Mouse (Mus musculus): Measurements from ENCODE around the gene Cfap73. TPM values are rescaled to one million over a fixed set of nuclear protein-coding genes. Genes with fewer than 3 reads are reported as not detected.

The Cfap73 gene
- polyA plus RNA-seq, 2 experiments = not detected

DNA sequence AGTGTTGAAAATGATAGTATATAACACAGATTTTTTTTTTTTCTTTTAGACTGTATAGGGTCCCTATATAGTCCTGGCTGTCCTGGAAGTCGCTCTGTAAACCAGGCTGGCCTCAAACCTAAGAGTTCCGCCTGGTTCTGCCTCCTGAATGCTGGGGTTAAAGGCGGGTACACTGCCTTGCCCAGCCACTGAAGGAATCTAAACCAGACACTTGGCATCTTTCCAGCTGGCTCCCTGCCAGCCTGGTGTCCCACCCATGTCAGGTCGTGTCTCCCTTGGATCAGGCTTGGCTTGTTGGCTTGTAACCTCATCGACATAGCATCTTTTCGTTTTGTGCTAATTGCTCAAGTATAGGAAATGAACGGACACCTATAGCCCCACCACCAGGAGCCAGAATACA lies 5.4 kb downstream of the Cfap73 start:
- Histone ChIP-seq H3K4me3 (ENCODE audit: insufficient read depth in 1 of 2, low read depth in 2 of 2, low read length in 2 of 2) (no peak overlapping the region), H3K9me3 (ENCODE audit: control insufficient read depth, low read length) (peaks cover 3% of the 10 kb centered on the region), H3K27me3 (ENCODE audit: control insufficient read depth, insufficient read depth, low read length) (peaks cover 7% of the 10 kb centered on the region), H3K36me3 (replicated peaks; ENCODE audit: control insufficient read depth, insufficient read depth, low read depth) (no peaks in the 10 kb centered on the region; the same call in none of the 2 replicates), H3K9ac (replicated peaks) (no peak overlapping the region), H3K4me1 (replicated peaks; ENCODE audit: control insufficient read depth in 2 of 2, insufficient read depth in 2 of 2, low read length in 1 of 2) (no peaks in the 10 kb centered on the region), H3K27ac (no peak overlapping the region), H3K4me2 (ENCODE audit: low read depth) (no peak overlapping the region)
- 61% methylated on average over 7 of the region's 7 CpGs for WGBS (ENCODE audit: insufficient replicate concordance)
- TF ChIP-seq EP300 (IDR thresholded peaks at IDR 0.05; ENCODE audit: low read depth) (no peak), CTCF (IDR thresholded peaks at IDR 0.05; ENCODE audit: low read depth) (no peak)
- ATAC-seq (ENCODE audit: insufficient read depth) (no peak), DNase-seq (ENCODE audit: low read depth in 3 of 3, low spot score in 3 of 3) (no peak)

DNA sequence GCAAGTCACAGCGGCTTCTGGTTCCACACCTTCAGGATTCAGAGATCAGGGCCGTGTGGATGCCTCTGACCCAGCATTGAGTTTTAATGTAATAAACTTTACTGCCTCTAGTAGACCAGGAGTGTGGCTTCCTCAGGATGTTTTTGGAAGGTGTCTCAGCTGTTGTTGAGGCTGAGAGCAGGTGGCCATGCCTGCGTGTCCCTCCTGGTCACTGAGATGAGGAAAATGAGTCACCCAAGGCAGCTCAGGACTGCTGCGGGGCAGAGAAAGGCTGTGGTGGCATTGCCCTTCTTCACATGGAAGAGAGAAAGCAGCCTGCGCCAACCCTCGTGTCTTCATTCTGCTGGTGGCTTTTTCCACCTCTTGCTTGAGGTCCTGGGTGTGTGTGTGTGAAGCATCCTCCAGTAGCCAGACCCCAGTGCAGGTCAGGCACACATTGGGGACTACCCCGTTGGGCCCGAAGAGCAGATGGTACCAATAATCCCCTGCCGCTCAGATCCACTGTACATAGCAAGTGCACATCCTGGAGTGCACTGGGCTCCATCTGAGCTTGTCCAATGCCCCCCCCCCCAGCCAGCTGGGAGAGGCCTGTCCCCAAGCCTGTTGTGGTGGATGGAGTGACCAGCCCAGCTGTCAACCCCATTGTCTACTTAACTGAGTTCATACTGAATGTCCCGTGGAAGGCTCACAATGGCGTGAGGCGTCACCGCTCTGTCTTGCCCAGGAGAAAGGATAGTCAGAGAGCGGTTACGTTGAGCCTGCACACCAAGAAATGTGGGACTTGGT lies 6.3 kb downstream of the Cfap73 start:
- WGBS (ENCODE audit: insufficient replicate concordance) = 83% methylated on average over 15 of the region's 15 CpGs
- Histone ChIP-seq H3K4me2 (ENCODE audit: low read depth) (no peak overlapping the region), H3K27me3 (ENCODE audit: control insufficient read depth, insufficient read depth, low read length) (peaks cover 7% of the 10 kb centered on the region), H3K9ac (replicated peaks) (no peak overlapping the region), H3K27ac (no peak overlapping the region), H3K9me3 (ENCODE audit: control insufficient read depth, low read length) (peaks cover 3% of the 10 kb centered on the region), H3K4me3 (ENCODE audit: insufficient read depth in 1 of 2, low read depth in 2 of 2, low read length in 2 of 2) (no peak overlapping the region), H3K36me3 (replicated peaks; ENCODE audit: control insufficient read depth, insufficient read depth, low read depth) (peaks cover 5% of the 10 kb centered on the region), H3K4me1 (replicated peaks; ENCODE audit: control insufficient read depth in 2 of 2, insufficient read depth in 2 of 2, low read length in 1 of 2) (no peaks in the 10 kb centered on the region)
- DNase-seq (ENCODE audit: low read depth in 3 of 3, low spot score in 3 of 3) (no peak), ATAC-seq (ENCODE audit: insufficient read depth) (no peak)
- TF ChIP-seq CTCF (IDR thresholded peaks at IDR 0.05; ENCODE audit: low read depth) = no peak
- TF ChIP-seq EP300 (IDR thresholded peaks at IDR 0.05; ENCODE audit: low read depth) = no peak

DNA sequence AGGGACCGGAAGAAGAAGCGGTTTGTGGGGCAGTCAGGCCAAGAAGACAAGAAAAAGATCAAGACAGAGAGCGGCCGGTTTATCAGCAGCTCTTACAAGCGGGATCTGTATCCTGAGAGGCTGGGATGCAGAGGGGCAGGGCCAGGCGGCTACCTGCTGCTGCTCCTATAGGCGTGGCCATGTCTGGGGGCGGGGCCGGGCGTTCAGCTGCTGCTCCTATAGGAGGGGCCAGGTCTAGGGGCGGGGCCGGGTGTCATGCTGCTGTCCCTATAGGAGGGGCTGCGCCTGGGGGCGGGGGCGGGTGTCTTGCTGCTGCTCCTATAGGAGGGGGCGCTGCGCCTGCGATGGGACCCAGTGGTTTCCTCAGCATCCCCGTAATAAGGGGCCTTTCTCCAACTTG lies 7.6 kb downstream of the Cfap73 start:
- Histone ChIP-seq H3K4me1 (replicated peaks; ENCODE audit: control insufficient read depth in 2 of 2, insufficient read depth in 2 of 2, low read length in 1 of 2) (no peaks in the 10 kb centered on the region), H3K27me3 (ENCODE audit: control insufficient read depth, insufficient read depth, low read length) (peaks cover 7% of the 10 kb centered on the region), H3K4me3 (ENCODE audit: insufficient read depth in 1 of 2, low read depth in 2 of 2, low read length in 2 of 2) (no peak overlapping the region), H3K4me2 (ENCODE audit: low read depth) (no peak overlapping the region), H3K27ac (no peak overlapping the region), H3K9me3 (ENCODE audit: control insufficient read depth, low read length) (no peaks in the 10 kb centered on the region), H3K9ac (replicated peaks) (no peak overlapping the region), H3K36me3 (replicated peaks; ENCODE audit: control insufficient read depth, insufficient read depth, low read depth) (peaks cover 12% of the 10 kb centered on the region)
- WGBS (ENCODE audit: insufficient replicate concordance) = 53% methylated on average over 19 of the region's 19 CpGs
- ATAC-seq (ENCODE audit: insufficient read depth) (peak; percentile 61), DNase-seq (ENCODE audit: low read depth in 3 of 3, low spot score in 3 of 3) (no peak)
- no peak for TF ChIP-seq EP300 (IDR thresholded peaks at IDR 0.05; ENCODE audit: low read depth)
- no peak for TF ChIP-seq CTCF (IDR thresholded peaks at IDR 0.05; ENCODE audit: low read depth)

DNA sequence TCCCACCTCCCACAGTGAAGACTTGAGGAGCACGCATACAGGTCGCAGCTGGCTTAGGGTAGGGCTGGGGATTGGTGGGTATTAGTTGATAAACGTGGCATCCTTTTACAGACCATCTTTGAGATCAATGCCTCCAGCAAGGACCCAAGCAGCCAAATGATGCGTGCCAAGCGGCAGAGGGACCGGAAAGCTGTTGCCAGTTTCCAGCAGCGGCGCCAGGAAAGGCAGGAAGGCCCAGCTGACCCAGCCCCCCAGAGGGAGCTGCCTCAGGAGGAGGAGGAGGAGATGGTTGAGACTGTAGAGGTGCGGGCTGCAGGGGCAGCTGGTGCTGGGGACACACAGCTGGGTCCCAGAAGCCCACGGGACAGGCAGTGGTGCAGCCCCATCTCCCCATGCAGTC lies 9.6 kb downstream of the Cfap73 start:
- Histone ChIP-seq H3K9me3 (ENCODE audit: control insufficient read depth, low read length) (no peaks in the 10 kb centered on the region), H3K4me1 (replicated peaks; ENCODE audit: control insufficient read depth in 2 of 2, insufficient read depth in 2 of 2, low read length in 1 of 2) (no peaks in the 10 kb centered on the region), H3K27ac (no peak overlapping the region), H3K4me3 (ENCODE audit: insufficient read depth in 1 of 2, low read depth in 2 of 2, low read length in 2 of 2) (no peak overlapping the region), H3K36me3 (replicated peaks; ENCODE audit: control insufficient read depth, insufficient read depth, low read depth) (peaks cover 17% of the 10 kb centered on the region), H3K4me2 (ENCODE audit: low read depth) (no peak overlapping the region), H3K27me3 (ENCODE audit: control insufficient read depth, insufficient read depth, low read length) (no peaks in the 10 kb centered on the region), H3K9ac (replicated peaks) (no peak overlapping the region)
- DNase-seq (ENCODE audit: low read depth in 3 of 3, low spot score in 3 of 3) (no peak), ATAC-seq (ENCODE audit: insufficient read depth) (no peak)
- WGBS (ENCODE audit: insufficient replicate concordance) = 81% methylated on average over 10 of the region's 10 CpGs
- no peak for TF ChIP-seq EP300 (IDR thresholded peaks at IDR 0.05; ENCODE audit: low read depth)
- no peak for TF ChIP-seq CTCF (IDR thresholded peaks at IDR 0.05; ENCODE audit: low read depth)

DNA sequence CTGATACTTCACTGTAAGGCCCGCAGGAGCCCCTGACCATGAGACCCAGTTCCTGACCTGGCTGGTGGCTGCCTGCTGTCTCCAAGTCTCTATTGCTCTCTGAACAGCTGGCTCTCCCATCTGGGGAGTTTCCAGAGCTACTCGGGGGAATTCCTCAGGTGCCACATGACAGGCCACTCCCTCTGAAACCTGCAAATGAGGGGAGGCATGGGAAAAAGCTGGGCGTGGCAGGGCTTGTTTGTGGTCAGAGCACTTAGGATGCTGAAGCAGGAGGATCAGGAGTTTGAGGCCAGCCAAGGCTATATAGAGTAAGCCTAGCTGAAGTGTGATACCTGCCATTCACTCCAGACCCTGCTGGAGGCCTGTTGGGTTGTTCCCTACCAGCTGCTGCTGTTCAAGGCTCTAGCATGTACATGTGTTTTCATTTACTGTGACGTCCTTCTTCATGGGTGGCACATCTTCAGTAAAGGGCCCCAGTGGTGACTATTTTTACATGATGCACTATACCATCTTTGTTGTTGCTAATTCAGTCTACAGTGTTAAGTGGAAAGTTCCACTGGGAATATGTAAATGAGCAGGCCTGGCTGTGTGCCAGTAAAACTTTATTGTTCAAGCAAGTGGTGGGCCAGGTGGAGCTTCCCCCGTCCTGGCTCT lies 11.7 kb downstream of the Cfap73 start:
- H3K4me1 ChIP-seq (replicated peaks; ENCODE audit: control insufficient read depth in 2 of 2, insufficient read depth in 2 of 2, low read length in 1 of 2) = no peaks in the 10 kb centered on the region
- DNase-seq (ENCODE audit: low read depth in 3 of 3, low spot score in 3 of 3) (no peak), ATAC-seq (ENCODE audit: insufficient read depth) (no peak)
- no peak overlapping the region for H3K27ac ChIP-seq
- 69% methylated on average over 5 of the region's 5 CpGs for WGBS (ENCODE audit: insufficient replicate concordance)
- H3K4me3 ChIP-seq (ENCODE audit: insufficient read depth in 1 of 2, low read depth in 2 of 2, low read length in 2 of 2) = no peak overlapping the region
- peaks cover 26% of the 10 kb centered on the region for H3K36me3 ChIP-seq (replicated peaks; ENCODE audit: control insufficient read depth, insufficient read depth, low read depth)
- TF ChIP-seq CTCF (IDR thresholded peaks at IDR 0.05; ENCODE audit: low read depth) (no peak), EP300 (IDR thresholded peaks at IDR 0.05; ENCODE audit: low read depth) (no peak)
- no peaks in the 10 kb centered on the region for H3K9me3 ChIP-seq (ENCODE audit: control insufficient read depth, low read length)
- no peaks in the 10 kb centered on the region for H3K27me3 ChIP-seq (ENCODE audit: control insufficient read depth, insufficient read depth, low read length)
- H3K9ac ChIP-seq (replicated peaks) = no peak overlapping the region
- H3K4me2 ChIP-seq (ENCODE audit: low read depth) = no peak overlapping the region

Measured in liver, embryonic 14.5 days (tissue).